Mouse (Mus musculus) MEL (cell line): Measurements from ENCODE around the gene Vps39. TPM values are rescaled to one million over a fixed set of nuclear protein-coding genes. Genes with fewer than 3 reads are reported as not detected.

Experiments used
- DNase-seq: peaks from one replicate; pipeline ENCODE4 v3.0.0; 2011; ENCODE audit warnings: low read depth, low spot score
- H3K27ac ChIP-seq: 2 replicates; pipeline ENCODE4 v1.5.1; 2012; ENCODE audit warnings: low read depth, mild to moderate bottlenecking, control low read depth, low read length, moderate library complexity; ENCODE audit not compliant: control insufficient read depth
- H3K27me3 ChIP-seq, 2 experiments: fragments of 150-350 bp in 1 of 2; sonication (generic) in 1 of 2; 2 replicates each; pipeline ENCODE4 v1.6.1; 2012; ENCODE audit warnings: low read length in 2 of 2, mild to moderate bottlenecking in 2 of 2, improper control_type of control experiment in 1 of 2, moderate library complexity in 1 of 2; ENCODE audit not compliant: insufficient read depth in 2 of 2, control insufficient read depth in 1 of 2
- H3K36me3 ChIP-seq, 2 experiments: 2 replicates each; pipeline ENCODE4 v1.6.1; 2012 to 2014; ENCODE audit warnings: low read length in 2 of 2, improper control_type of control experiment in 1 of 2, inconsistent platforms in 1 of 2, mild to moderate bottlenecking in 1 of 2; ENCODE audit not compliant: insufficient read depth in 2 of 2, control insufficient read depth in 1 of 2
- H3K4me1 ChIP-seq, 2 experiments: fragments of 150-350 bp in 1 of 2; sonication (generic) in 1 of 2; 2 replicates each; pipeline ENCODE4 v1.6.1; 2012; ENCODE audit warnings: low read length in 2 of 2, improper control_type of control experiment in 1 of 2, mild to moderate bottlenecking in 1 of 2; ENCODE audit not compliant: insufficient read depth in 2 of 2, control insufficient read depth in 1 of 2
- H3K4me3 ChIP-seq, 2 experiments: fragments of 150-350 bp in 1 of 2; sonication (generic) in 1 of 2; 2 replicates each; pipeline ENCODE4 v1.5.1; 2012; ENCODE audit warnings: low read depth in 2 of 2, low read length in 2 of 2, mild to moderate bottlenecking in 2 of 2, moderate library complexity in 2 of 2, control low read depth in 1 of 2, improper control_type of control experiment in 1 of 2; ENCODE audit not compliant: control insufficient read depth in 1 of 2, insufficient read depth in 1 of 2
- H3K79me2 ChIP-seq: 2 replicates; pipeline ENCODE4 v1.6.1; 2012; ENCODE audit warnings: mild to moderate bottlenecking, low read length, moderate library complexity; ENCODE audit not compliant: control insufficient read depth, poor library complexity, insufficient read depth
- H3K9ac ChIP-seq: 2 replicates; pipeline ENCODE4 v1.6.1; 2012; ENCODE audit warnings: low read depth, mild to moderate bottlenecking, control low read depth, low read length, moderate library complexity; ENCODE audit not compliant: control insufficient read depth, poor library complexity, severe bottlenecking
- H3K9me3 ChIP-seq: fragments of 150-350 bp; sonication (generic); replicated peaks from 2 replicates; pipeline ENCODE4 v1.6.1; 2012; ENCODE audit warnings: mild to moderate bottlenecking, low read length, improper control_type of control experiment, moderate library complexity; ENCODE audit not compliant: insufficient read depth
- CHD1 ChIP-seq: IDR thresholded peaks from 2 replicates; pipeline ENCODE4 v1.6.1; 2012; ENCODE audit warnings: low read depth, mild to moderate bottlenecking, inconsistent platforms, low read length, improper control_type of control experiment
- CTCF ChIP-seq, 3 experiments: IDR thresholded peaks in 2 of 3; conservative IDR thresholded peaks in 1 of 3; 2 replicates each; pipeline ENCODE4 v1.5.1; 2011 to 2012; ENCODE audit warnings: low read length in 3 of 3, low read depth in 2 of 3, mild to moderate bottlenecking in 2 of 3, improper control_type of control experiment in 1 of 3, inconsistent platforms in 1 of 3, mixed read lengths in 1 of 3, moderate library complexity in 1 of 3; ENCODE audit not compliant: control insufficient read depth in 1 of 3, insufficient read depth in 1 of 3, poor library complexity in 1 of 3, severe bottlenecking in 1 of 3
- E2F4 ChIP-seq: IDR thresholded peaks from 2 replicates; pipeline ENCODE4 v1.6.1; 2011; ENCODE audit warnings: low read depth, low read length, improper control_type of control experiment, borderline replicate concordance
- ELF1 ChIP-seq: IDR thresholded peaks from 2 replicates; pipeline ENCODE4 v1.6.1; 2014; ENCODE audit warnings: low read depth, mild to moderate bottlenecking, inconsistent platforms, low read length, improper control_type of control experiment, moderate library complexity
- EP300 ChIP-seq, 2 experiments: IDR thresholded peaks; 2 replicates each; pipeline ENCODE4 v1.6.1; 2011; ENCODE audit warnings: improper control_type of control experiment in 2 of 2, low read length in 2 of 2, low read depth in 1 of 2, mild to moderate bottlenecking in 1 of 2
- ETS1 ChIP-seq: IDR thresholded peaks from 2 replicates; pipeline ENCODE4 v1.6.1; 2012; ENCODE audit warnings: low read depth, mild to moderate bottlenecking, inconsistent platforms, low read length, improper control_type of control experiment, moderate library complexity
- GABPA ChIP-seq: IDR thresholded peaks from 2 replicates; pipeline ENCODE4 v1.6.1; 2012; ENCODE audit warnings: low read depth, mild to moderate bottlenecking, inconsistent platforms, low read length, improper control_type of control experiment, moderate library complexity
- JUND ChIP-seq: IDR thresholded peaks from 2 replicates; pipeline ENCODE4 v1.6.1; 2011; ENCODE audit warnings: low read depth, mild to moderate bottlenecking, improper control_type of control experiment, low read length
- MAFK ChIP-seq: IDR thresholded peaks from 2 replicates; pipeline ENCODE4 v1.6.1; 2011; ENCODE audit warnings: low read depth, mild to moderate bottlenecking, low read length, improper control_type of control experiment, borderline replicate concordance
- MAX ChIP-seq: IDR thresholded peaks from 2 replicates; pipeline ENCODE4 v1.6.1; 2011; ENCODE audit warnings: low read length, improper control_type of control experiment
- MYC ChIP-seq: IDR thresholded peaks from 2 replicates; pipeline ENCODE4 v1.6.1; 2011; ENCODE audit warnings: low read depth, mild to moderate bottlenecking, low read length, improper control_type of control experiment, moderate library complexity
- POLR2A ChIP-seq, 2 experiments: IDR thresholded peaks; 2 replicates each; pipeline ENCODE4 v1.6.1; 2011 to 2012; ENCODE audit warnings: low read length in 2 of 2, mild to moderate bottlenecking in 2 of 2, control low read depth in 1 of 2, improper control_type of control experiment in 1 of 2, low read depth in 1 of 2, moderate library complexity in 1 of 2; ENCODE audit not compliant: control insufficient read depth in 1 of 2, insufficient read depth in 1 of 2, poor library complexity in 1 of 2
- POLR2AphosphoS2 ChIP-seq: IDR thresholded peaks from 2 replicates; pipeline ENCODE4 v1.6.1; 2011; ENCODE audit warnings: low read length, improper control_type of control experiment
- RCOR1 ChIP-seq: IDR thresholded peaks from 2 replicates; pipeline ENCODE4 v1.6.1; 2012; ENCODE audit warnings: low read depth, mild to moderate bottlenecking, inconsistent platforms, low read length, improper control_type of control experiment
- SMC3 ChIP-seq: IDR thresholded peaks from 2 replicates; pipeline ENCODE4 v1.6.1; 2011; ENCODE audit warnings: low read depth, low read length, improper control_type of control experiment
- TAL1 ChIP-seq: IDR thresholded peaks from 2 replicates; pipeline ENCODE4 v1.6.1; 2012; ENCODE audit warnings: mild to moderate bottlenecking, inconsistent platforms, low read length, moderate library complexity, mixed read lengths
- TBP ChIP-seq: IDR thresholded peaks from 2 replicates; pipeline ENCODE4 v1.8.0; 2011; ENCODE audit warnings: low read depth, low read length, improper control_type of control experiment
- TCF12 ChIP-seq: IDR thresholded peaks from 2 replicates; pipeline ENCODE4 v1.6.1; 2014; ENCODE audit warnings: low read depth, mild to moderate bottlenecking, inconsistent platforms, low read length, improper control_type of control experiment, moderate library complexity
- USF1 ChIP-seq: IDR thresholded peaks from 2 replicates; pipeline ENCODE4 v1.6.1; 2014; ENCODE audit warnings: low read depth, mild to moderate bottlenecking, inconsistent platforms, low read length, improper control_type of control experiment, moderate library complexity
- ZC3H11A ChIP-seq: IDR thresholded peaks from 2 replicates; pipeline ENCODE4 v1.6.1; 2012; ENCODE audit warnings: low read depth, mild to moderate bottlenecking, inconsistent platforms, low read length, improper control_type of control experiment
- ZKSCAN1 ChIP-seq: IDR thresholded peaks from 2 replicates; pipeline ENCODE4 v1.6.1; 2012; ENCODE audit warnings: low read depth, mild to moderate bottlenecking, inconsistent platforms, low read length, improper control_type of control experiment, moderate library complexity
- ZMIZ1 ChIP-seq: IDR thresholded peaks from 2 replicates; pipeline ENCODE4 v1.6.1; 2012; ENCODE audit warnings: low read depth, mild to moderate bottlenecking, inconsistent platforms, low read length, improper control_type of control experiment, moderate library complexity
- ZNF384 ChIP-seq: IDR thresholded peaks from 2 replicates; pipeline ENCODE4 v1.6.1; 2012; ENCODE audit warnings: low read depth, mild to moderate bottlenecking, inconsistent platforms, low read length, improper control_type of control experiment
- polyA plus RNA-seq, 2 experiments: library from polyadenylated mRNA; stranded (reverse) in 1 of 2; unstranded in 1 of 2; fragments of >175 nt in 1 of 2; fragments of >200 nt in 1 of 2; gene quantifications; 2 replicates each; pipeline versions ENCODE4 v1.2.1 to v1.2.4; 2012; ENCODE audit warnings: low replicate concordance in 2 of 2, low read depth in 1 of 2; ENCODE audit not compliant: insufficient read length in 2 of 2, insufficient read depth in 1 of 2, missing spikeins in 1 of 2
- total RNA-seq: library from RNA; depleted of rRNA; stranded (reverse); fragments of 300-350 nt; gene quantifications from 2 replicates; pipeline ENCODE4 v1.2.3, GENCODE M21; 2012

Gene Vps39
- total and polyA plus RNA-seq, 3 experiments = 19.6 to 20.9 TPM; not detected in 1

GRCm38 (mm10) chr2:120373858-120374257, 20.9 kb upstream of the Vps39 start:
- Histone ChIP-seq H3K4me1 (no peaks in the 10 kb centered on the region), H3K9me3 (no peaks in the 10 kb centered on the region), H3K9ac (no peak overlapping the region), H3K27ac (no peak overlapping the region), H3K27me3 (no peaks in the 10 kb centered on the region)
- no peak for DNase-seq
- TF ChIP-seq ETS1 = no peak
- TF ChIP-seq MAX = no peak
- TF ChIP-seq RCOR1 = no peak
- TF ChIP-seq MYC = no peak
- no peak for TF ChIP-seq USF1
- TF ChIP-seq TAL1 = no peak
- TF ChIP-seq ELF1 = no peak
- no peak for TF ChIP-seq POLR2AphosphoS2
- TF ChIP-seq ZKSCAN1 = no peak
- TF ChIP-seq SMC3 = no peak
- TF ChIP-seq CTCF (IDR thresholded peaks at IDR 0.05 in 2 of 3, conservative IDR thresholded peaks at IDR 0.05 in 1 of 3; ENCODE audit: control insufficient read depth in 1 of 3, insufficient read depth in 1 of 3, low read depth in 2 of 3, low read length in 3 of 3, poor library complexity in 1 of 3, severe bottlenecking in 1 of 3) = no peak
- TF ChIP-seq GABPA = no peak
- TF ChIP-seq ZMIZ1 = no peak
- TF ChIP-seq ZNF384 = no peak
- TF ChIP-seq EP300 (IDR thresholded peaks at IDR 0.05; ENCODE audit: low read depth in 1 of 2, low read length in 2 of 2) = no peak
- no peak for TF ChIP-seq E2F4
- no peak for TF ChIP-seq TBP
- TF ChIP-seq CHD1 = no peak
- TF ChIP-seq, all 39 proteins: peak for 0
- Histone ChIP-seq H3K36me3 (peaks cover 2 to 12% of the 10 kb centered on the region in 2 experiments; a peak in 2 of 4 replicates), H3K79me2 (no peaks in the 10 kb centered on the region), H3K4me3 (no peak overlapping the region)

GRCm38 (mm10) chr2:120367416-120368207, 14.7 kb upstream of the Vps39 start:
- no peak overlapping the region for H3K9ac ChIP-seq
- TF ChIP-seq POLR2A (IDR thresholded peaks at IDR 0.05; ENCODE audit: control insufficient read depth in 1 of 2, insufficient read depth in 1 of 2, low read depth in 1 of 2, low read length in 2 of 2, poor library complexity in 1 of 2) = no peak
- no peak for TF ChIP-seq ZNF384
- TF ChIP-seq MYC = no peak
- TF ChIP-seq TCF12 = no peak
- TF ChIP-seq MAFK = no peak
- TF ChIP-seq EP300 (IDR thresholded peaks at IDR 0.05; ENCODE audit: low read depth in 1 of 2, low read length in 2 of 2) = no peak
- no peak for TF ChIP-seq RCOR1
- TF ChIP-seq JUND = no peak
- no peak for TF ChIP-seq ZC3H11A
- DNase-seq = no peak

More at GRCm38 (mm10) chr2:120367416-120368207, 14.7 kb upstream of the Vps39 start:
- H3K27ac ChIP-seq = no peak overlapping the region
- no peaks in the 10 kb centered on the region for H3K9me3 ChIP-seq
- no peaks in the 10 kb centered on the region for H3K27me3 ChIP-seq
- H3K36me3 ChIP-seq = peaks cover 2 to 7% of the 10 kb centered on the region in 2 experiments; a peak in 2 of 4 replicates
- H3K4me3 ChIP-seq = no peak overlapping the region
- H3K79me2 ChIP-seq = no peaks in the 10 kb centered on the region
- no peaks in the 10 kb centered on the region for H3K4me1 ChIP-seq
